Mouse (Mus musculus) cerebellum, postnatal 25 days (tissue): Measurements from ENCODE around the gene Znhit2.

ENCODE experiments used
- DNase-seq, 2 experiments: peaks; one replicate each; pipeline ENCODE4 v3.0.0; 2021; ENCODE audit warnings: mixed read lengths in 2 of 2

Znhit2 gene

DNA sequence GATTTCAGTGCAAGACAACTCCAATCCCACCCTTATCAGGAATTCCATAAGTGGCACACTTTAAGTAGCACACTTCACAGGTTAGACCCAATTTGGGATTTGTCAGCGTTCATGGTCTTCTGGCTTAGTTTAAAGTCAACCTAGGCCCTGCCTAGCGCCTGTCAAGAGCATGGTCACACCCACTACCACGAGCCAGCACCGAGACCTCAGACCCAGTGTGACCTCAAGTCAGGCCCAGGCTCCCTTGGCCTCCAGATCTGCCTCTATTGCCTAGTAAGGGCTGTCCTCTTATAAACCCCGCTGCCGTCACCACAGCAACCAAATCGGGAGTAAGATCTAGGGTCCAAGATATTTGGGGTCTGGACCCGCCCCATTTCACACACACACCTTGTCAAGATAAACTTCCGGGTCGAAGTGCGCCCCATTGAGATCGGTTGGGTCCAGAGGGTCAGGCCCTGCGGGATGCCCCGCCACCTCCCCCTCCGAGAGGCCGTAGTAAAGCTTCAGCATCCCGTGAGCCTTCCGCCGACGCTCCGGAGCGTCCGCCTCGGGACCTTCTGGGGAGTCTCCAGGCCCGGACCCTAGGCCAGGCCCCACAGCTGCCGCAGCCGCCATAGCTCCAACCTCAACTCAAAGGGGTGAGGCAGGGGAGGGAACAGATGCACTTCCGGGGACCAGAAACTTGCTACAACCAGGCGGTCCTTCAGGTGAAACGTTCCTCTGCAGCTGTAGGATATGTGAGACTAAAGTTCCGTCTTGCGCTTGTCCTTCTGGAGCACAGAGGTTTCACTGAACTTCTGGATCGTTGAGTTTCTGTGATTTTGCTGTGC lies 15.8 kb downstream of the Znhit2 start, which contains the start of gene Vps51:
TSS of gene Vps51 (minus strand) at position 668 of the 830 bp plus-strand sequence.
- peak; percentile 87 to 90 for DNase-seq

GRCm38 (mm10) chr19:6079983-6080480 lies 19.0 kb downstream of the Znhit2 start, which contains the start of gene Tmem262:
Gene Tmem262 (plus strand): TSS chr19:6080033.
- no peak for DNase-seq

DNA sequence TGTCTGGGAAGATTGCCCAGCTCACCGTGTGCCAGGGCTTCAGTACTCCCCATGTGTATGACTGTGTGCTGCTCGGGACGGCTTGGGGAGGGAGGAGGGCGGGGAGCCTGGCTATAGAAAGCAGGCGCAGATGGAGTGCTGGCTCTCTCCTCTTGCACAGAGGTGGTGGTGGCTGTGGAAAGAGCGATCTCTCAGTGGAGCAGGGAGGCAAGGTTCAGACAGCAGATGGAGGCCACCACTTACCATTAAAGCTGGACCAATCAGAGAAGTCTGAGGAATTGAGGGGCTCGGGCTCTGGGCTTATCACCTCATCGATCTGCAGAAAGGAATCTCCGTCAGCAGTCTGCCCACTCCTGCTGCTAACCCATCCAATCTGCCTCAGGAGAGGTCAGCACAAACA lies 21.2 kb downstream of the Znhit2 start, which contains the start of gene Gm28374:
TSS of gene Gm28374 (minus strand) at position 101 of the 400 bp plus-strand sequence.
- DNase-seq, result no peak

- DNase-seq, result peak; percentile 98 to 99
Measured at GRCm38 (mm10) chr19:6084478-6085248, 23.7 kb downstream of the Znhit2 start, which contains the start of the genes Zfpl1 and Cdca5. Gene Zfpl1 (minus strand): TSS chr19:6084956. Gene Cdca5 (plus strand): TSS chr19:6084983.

DNA sequence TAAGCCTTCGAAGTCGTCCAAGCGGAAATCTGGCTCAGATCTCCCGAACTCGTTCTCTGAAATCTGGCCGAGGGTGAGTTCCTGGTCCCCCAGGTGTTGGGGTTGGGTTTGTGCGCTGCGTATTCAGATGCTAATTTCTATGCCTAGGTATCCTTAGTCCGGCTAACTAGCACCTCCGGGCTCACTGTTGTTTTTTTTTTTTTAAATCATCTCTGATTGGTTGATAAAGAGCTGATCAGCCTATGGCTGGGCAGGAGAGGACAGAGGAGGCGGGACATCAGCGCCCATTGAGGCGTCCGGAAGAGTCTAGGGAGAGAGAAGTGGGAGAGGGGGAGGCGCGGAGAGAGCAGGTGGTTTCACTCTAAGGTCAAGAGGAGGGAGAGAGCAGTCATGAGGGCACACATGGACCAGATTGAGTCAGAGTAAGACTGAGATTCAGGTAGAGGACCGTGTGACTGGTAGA lies 24.5 kb downstream of the Znhit2 start:
- DNase-seq, result peak in 1 of 2 experiments; percentile 41

GRCm38 (mm10) chr19:6088841-6089240 lies 27.8 kb downstream of the Znhit2 start:
- DNase-seq, result no peak

DNA sequence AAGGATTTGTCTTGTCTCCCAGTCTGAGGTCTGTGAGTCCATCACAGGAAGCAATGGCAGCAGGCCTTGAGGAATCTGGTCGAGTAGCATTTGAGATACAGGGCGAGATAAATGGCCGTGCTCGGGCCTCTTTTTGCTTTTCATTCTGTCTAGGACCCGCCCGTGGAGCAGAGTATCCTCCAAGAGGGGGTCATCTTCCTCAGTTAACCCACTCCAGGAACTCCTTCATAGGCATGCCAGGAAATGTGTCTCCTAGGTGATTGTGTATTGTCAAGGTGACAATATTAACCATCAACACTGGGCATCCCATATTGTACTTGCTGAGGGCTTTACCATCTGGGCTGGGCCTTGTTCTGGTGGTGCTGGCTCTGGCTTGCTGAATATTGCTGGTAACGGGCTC lies 33.1 kb downstream of the Znhit2 start, which contains the start of gene AC131692.1:
TSS of gene AC131692.1 (plus strand) at position 301 of the 400 bp plus-strand sequence.
- DNase-seq, result no peak

GRCm38 (mm10) chr19:6097847-6098246 lies 36.9 kb downstream of the Znhit2 start:
- no peak for DNase-seq

DNA sequence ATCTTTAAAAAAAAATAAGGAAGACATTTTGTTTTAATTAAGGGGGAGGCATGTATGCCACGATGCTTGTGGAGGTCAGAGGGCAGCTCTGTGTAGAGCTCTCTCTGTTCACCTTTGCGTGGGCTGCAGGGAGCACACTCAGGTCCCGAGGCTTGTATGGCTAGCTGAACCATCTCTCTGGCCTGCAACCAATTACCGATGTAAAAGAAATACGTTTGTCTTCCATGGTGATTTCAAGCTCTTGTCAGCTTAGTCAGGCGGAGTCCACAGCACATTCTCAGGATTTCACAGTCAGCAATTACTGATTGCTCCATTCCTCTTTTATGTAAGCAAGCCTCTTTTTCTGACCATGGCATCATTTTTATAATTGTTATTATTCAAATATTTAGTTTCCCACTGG lies 40.2 kb downstream of the Znhit2 start:
- no peak for DNase-seq

GRCm38 (mm10) chr19:6102169-6102853 lies 41.3 kb downstream of the Znhit2 start:
- no peak for DNase-seq

- no peak for DNase-seq
Measured at GRCm38 (mm10) chr19:6104476-6104875, 43.5 kb downstream of the Znhit2 start.

DNA sequence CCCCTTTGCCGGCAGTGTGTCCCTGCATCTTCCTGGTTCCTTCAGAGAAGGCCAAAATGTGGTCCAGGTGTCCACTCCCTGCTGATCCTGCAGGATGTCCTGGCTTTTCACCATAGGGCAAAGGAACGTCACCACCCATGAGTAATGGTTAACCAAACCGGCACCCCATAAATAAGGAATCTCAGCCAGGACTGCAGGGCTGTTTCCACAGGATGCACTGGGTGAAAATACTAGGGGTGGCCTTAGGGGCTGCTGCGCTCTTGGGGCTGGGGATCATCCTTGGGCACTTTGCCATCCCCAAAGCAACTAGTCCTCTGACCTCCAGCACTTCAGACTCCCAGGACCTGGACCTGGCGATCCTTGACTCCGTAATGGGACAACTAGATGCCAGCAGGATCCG lies 44.6 kb downstream of the Znhit2 start, which contains the start of gene Naaladl1:
TSS of gene Naaladl1 (plus strand) at position 197 of the 400 bp plus-strand sequence.
- no peak for DNase-seq
